Mouse (Mus musculus) midbrain, embryonic 13.5 days (tissue): Measurements from ENCODE around the gene I830077J02Rik. TPM values are rescaled to one million over a fixed set of nuclear protein-coding genes. Genes with fewer than 3 reads are reported as not detected.
"Not testable (repeated sequence)": the region's sequence is repeated elsewhere in the genome, so short reads cannot be mapped to it uniquely, and the experiment has no call there.

Experiments
- ATAC-seq: fragments of 200-750 bp; cut with Nextera tagmentation; 2 replicates; pipeline ENCODE4 v1.8.0; 2017; ENCODE audit warnings: mild to moderate bottlenecking, moderate TSS enrichment, moderate library complexity
- H3K27ac ChIP-seq: fragments of 300-500 bp; sonication (generic); 2 replicates; pipeline ENCODE4 v1.5.1; 2015; ENCODE audit warnings: inconsistent platforms, mild to moderate bottlenecking, moderate library complexity
- H3K27me3 ChIP-seq: fragments of 300-500 bp; sonication (generic); 2 replicates; pipeline ENCODE4 v1.6.1; 2015; ENCODE audit warnings: mild to moderate bottlenecking, inconsistent platforms
- H3K36me3 ChIP-seq: fragments of 300-500 bp; sonication (generic); 2 replicates; pipeline ENCODE4 v1.6.1; 2015; ENCODE audit warnings: mild to moderate bottlenecking, inconsistent platforms
- H3K4me1 ChIP-seq: fragments of 300-500 bp; sonication (generic); replicated peaks from 2 replicates; pipeline ENCODE4 v1.6.1; 2015; ENCODE audit warnings: inconsistent platforms
- H3K4me2 ChIP-seq: fragments of 300-500 bp; sonication (generic); replicated peaks from 2 replicates; pipeline ENCODE4 v1.6.1; 2015; ENCODE audit warnings: moderate library complexity, mild to moderate bottlenecking, inconsistent platforms
- H3K4me3 ChIP-seq: fragments of 300-500 bp; sonication (generic); replicated peaks from 2 replicates; pipeline ENCODE4 v1.5.1; 2015; ENCODE audit warnings: mild to moderate bottlenecking, inconsistent platforms
- H3K9ac ChIP-seq: fragments of 300-500 bp; sonication (generic); replicated peaks from 2 replicates; pipeline ENCODE4 v1.6.1; 2015; ENCODE audit warnings: mild to moderate bottlenecking, inconsistent platforms
- H3K9me3 ChIP-seq: fragments of 300-500 bp; sonication (generic); 2 replicates; pipeline ENCODE4 v1.6.1; 2016; ENCODE audit warnings: mild to moderate bottlenecking, inconsistent platforms
- WGBS: fragments of 180-500 bp; shearing (Covaris S2); methylation state at CpG from one replicate; pipeline ENCODE4 v1.1.7; 2015; 5-methylcytosine and 5-hydroxymethylcytosine counted together
- polyA plus RNA-seq: library from polyadenylated mRNA; unstranded; fragments of >200 nt; fragmentation: Nextera tagmentation; extraction: Ambion mirVana; gene quantifications from 2 replicates; pipeline ENCODE4 v1.2.1, GENCODE M21; 2015

Gene I830077J02Rik
- polyA plus RNA-seq, 1 experiment from 2014 or later = 0.39 TPM

- no peak overlapping the region for H3K4me2 ChIP-seq
- no peaks in the 10 kb centered on the region for H3K9me3 ChIP-seq
- no peak overlapping the region for H3K27ac ChIP-seq
- no peak for ATAC-seq
- no peaks in the 10 kb centered on the region for H3K4me1 ChIP-seq
- H3K27me3 ChIP-seq = no peaks in the 10 kb centered on the region
- H3K36me3 ChIP-seq = no peaks in the 10 kb centered on the region
- WGBS = 72% methylated on average over 10 of the region's 10 CpGs
- H3K9ac ChIP-seq = no peak overlapping the region
- no peak overlapping the region for H3K4me3 ChIP-seq
These were observed 14.7 kb downstream of the I830077J02Rik start for GRCm38 (mm10) chr3:105917656-105918354.

GRCm38 (mm10) chr3:105916455-105916854 is 16.0 kb downstream of the I830077J02Rik start:
- H3K4me1 ChIP-seq, H3K36me3 ChIP-seq, H3K9ac ChIP-seq, ATAC-seq, H3K27ac ChIP-seq, H3K27me3 ChIP-seq, H3K4me3 ChIP-seq, H3K9me3 ChIP-seq, H3K4me2 ChIP-seq: not testable (repeated sequence)

GRCm38 (mm10) chr3:105915281-105915680 is 17.2 kb downstream of the I830077J02Rik start:
- Histone ChIP-seq H3K27ac (no peak overlapping the region), H3K9ac (no peak overlapping the region), H3K4me1 (no peaks in the 10 kb centered on the region), H3K4me3 (no peak overlapping the region), H3K4me2 (no peak overlapping the region), H3K27me3 (no peaks in the 10 kb centered on the region), H3K36me3 (no peaks in the 10 kb centered on the region), H3K9me3 (no peaks in the 10 kb centered on the region)
- WGBS = 47% methylated on average over 1 of the region's 1 CpGs
- ATAC-seq = no peak

- Histone ChIP-seq H3K36me3 (no peaks in the 10 kb centered on the region), H3K9ac (no peak overlapping the region), H3K4me2 (no peak overlapping the region), H3K27me3 (no peaks in the 10 kb centered on the region), H3K9me3 (no peaks in the 10 kb centered on the region), H3K27ac (no peak overlapping the region), H3K4me3 (no peak overlapping the region), H3K4me1 (no peaks in the 10 kb centered on the region)
- 85% methylated on average over 10 of the region's 10 CpGs for WGBS
- no peak for ATAC-seq
These were observed 18.4 kb downstream of the I830077J02Rik start for GRCm38 (mm10) chr3:105913839-105914681.

- H3K9me3 ChIP-seq = no peaks in the 10 kb centered on the region
- no peaks in the 10 kb centered on the region for H3K36me3 ChIP-seq
- H3K4me2 ChIP-seq = no peak overlapping the region
- no peak overlapping the region for H3K4me3 ChIP-seq
- no peaks in the 10 kb centered on the region for H3K27me3 ChIP-seq
- H3K9ac ChIP-seq = no peak overlapping the region
- H3K27ac ChIP-seq = no peak overlapping the region
- WGBS = 85% methylated on average over 9 of the region's 9 CpGs
- no peak for ATAC-seq
- H3K4me1 ChIP-seq = no peaks in the 10 kb centered on the region
These were observed 20.2 kb downstream of the I830077J02Rik start for GRCm38 (mm10) chr3:105912097-105912880.

GRCm38 (mm10) chr3:105910519-105911190 is 21.8 kb downstream of the I830077J02Rik start:
- no peak for ATAC-seq
- H3K4me1 ChIP-seq = no peaks in the 10 kb centered on the region
- no peak overlapping the region for H3K4me3 ChIP-seq
- H3K9me3 ChIP-seq = no peaks in the 10 kb centered on the region
- no peaks in the 10 kb centered on the region for H3K36me3 ChIP-seq
- no peaks in the 10 kb centered on the region for H3K27me3 ChIP-seq
- 86% methylated on average over 11 of the region's 11 CpGs for WGBS
- no peak overlapping the region for H3K27ac ChIP-seq
- H3K4me2 ChIP-seq = no peak overlapping the region
- no peak overlapping the region for H3K9ac ChIP-seq

GRCm38 (mm10) chr3:105908976-105909375 is 23.5 kb downstream of the I830077J02Rik start:
- ATAC-seq = no peak
- Histone ChIP-seq H3K27ac (no peak overlapping the region), H3K4me1 (no peaks in the 10 kb centered on the region), H3K36me3 (no peaks in the 10 kb centered on the region), H3K27me3 (no peaks in the 10 kb centered on the region), H3K4me3 (no peak overlapping the region), H3K9me3 (no peaks in the 10 kb centered on the region), H3K9ac (no peak overlapping the region), H3K4me2 (no peak overlapping the region)
- 93% methylated on average over 4 of the region's 4 CpGs for WGBS

GRCm38 (mm10) chr3:105907956-105908655 is 24.4 kb downstream of the I830077J02Rik start:
- ATAC-seq = no peak
- 41% methylated on average over 9 of the region's 9 CpGs for WGBS
- H3K4me1 ChIP-seq = no peaks in the 10 kb centered on the region

GRCm38 (mm10) chr3:105904721-105905120 is 27.7 kb downstream of the I830077J02Rik start:
- WGBS = 93% methylated on average over 9 of the region's 9 CpGs
- no peak overlapping the region for H3K27ac ChIP-seq
- H3K4me3 ChIP-seq = no peak overlapping the region
- no peaks in the 10 kb centered on the region for H3K9me3 ChIP-seq
- H3K4me1 ChIP-seq = no peaks in the 10 kb centered on the region
- no peak overlapping the region for H3K9ac ChIP-seq
- ATAC-seq = no peak
- no peaks in the 10 kb centered on the region for H3K36me3 ChIP-seq
- no peak overlapping the region for H3K4me2 ChIP-seq
- H3K27me3 ChIP-seq = no peaks in the 10 kb centered on the region

More at GRCm38 (mm10) chr3:105907956-105908655, 24.4 kb downstream of the I830077J02Rik start:
- no peak overlapping the region for H3K9ac ChIP-seq
- no peaks in the 10 kb centered on the region for H3K36me3 ChIP-seq
- no peak overlapping the region for H3K4me3 ChIP-seq
- H3K27me3 ChIP-seq = no peaks in the 10 kb centered on the region
- H3K27ac ChIP-seq = no peak overlapping the region
- H3K4me2 ChIP-seq = no peak overlapping the region
- H3K9me3 ChIP-seq = no peaks in the 10 kb centered on the region

GRCm38 (mm10) chr3:105904213-105904612 is 28.3 kb downstream of the I830077J02Rik start:
- Histone ChIP-seq H3K9me3 (no peaks in the 10 kb centered on the region), H3K27me3 (no peaks in the 10 kb centered on the region), H3K4me2 (no peak overlapping the region), H3K4me3 (no peak overlapping the region), H3K4me1 (no peaks in the 10 kb centered on the region), H3K9ac (no peak overlapping the region), H3K27ac (no peak overlapping the region), H3K36me3 (no peaks in the 10 kb centered on the region)
- no peak for ATAC-seq
- WGBS = 82% methylated on average over 4 of the region's 4 CpGs

- Histone ChIP-seq H3K27me3 (no peaks in the 10 kb centered on the region), H3K9ac (no peak overlapping the region), H3K36me3 (no peaks in the 10 kb centered on the region), H3K4me3 (no peak overlapping the region), H3K4me1 (no peaks in the 10 kb centered on the region), H3K4me2 (no peak overlapping the region), H3K27ac (no peak overlapping the region), H3K9me3 (no peaks in the 10 kb centered on the region)
- WGBS = 81% methylated on average over 4 of the region's 4 CpGs
- ATAC-seq = no peak
These were observed 31.0 kb downstream of the I830077J02Rik start for GRCm38 (mm10) chr3:105901468-105901867.
